Mouse (Mus musculus) liver, embryonic 14.5 days (tissue): ENCODE measurements around the gene Mpl. TPM values are rescaled to one million over a fixed set of nuclear protein-coding genes. Genes with fewer than 3 reads are reported as not detected.
A peak's percentile ranks its signal among the peaks of the same experiment; 100 is the strongest.

ENCODE experiments used
- ATAC-seq: fragments of 200-750 bp; cut with Nextera tagmentation; 2 replicates; pipeline ENCODE4 v1.8.0; 2017; ENCODE audit warnings: moderate number of reproducible peaks, mild to moderate bottlenecking, moderate library complexity; ENCODE audit not compliant: insufficient read depth
- DNase-seq, 3 experiments: peaks; one replicate each; pipeline ENCODE4 v3.0.0-alpha.2; 2012 to 2013; ENCODE audit warnings: low read depth in 3 of 3, low spot score in 3 of 3
- H3K27ac ChIP-seq: fragments of 300-500 bp; sonication (generic); 2 replicates; pipeline ENCODE4 v1.5.1; 2014; ENCODE audit warnings: moderate library complexity, mild to moderate bottlenecking, control low read depth, inconsistent platforms
- H3K27me3 ChIP-seq: fragments of 300-500 bp; sonication (generic); 2 replicates; pipeline ENCODE4 v1.6.1; 2014; ENCODE audit warnings: mild to moderate bottlenecking, low read length, moderate library complexity; ENCODE audit not compliant: control insufficient read depth, insufficient read depth
- H3K36me3 ChIP-seq: fragments of 300-500 bp; sonication (generic); replicated peaks from 2 replicates; pipeline ENCODE4 v1.6.1; 2014; ENCODE audit warnings: low read depth; ENCODE audit not compliant: control insufficient read depth, insufficient read depth
- H3K4me1 ChIP-seq, 2 experiments: fragments of 200-500 bp in 1 of 2; fragments of 300-500 bp in 1 of 2; sonication (generic) in 1 of 2; replicated peaks; 2 replicates each; pipeline ENCODE4 v1.6.1; 2012 to 2014; ENCODE audit warnings: antibody characterized with exemption in 1 of 2, inconsistent platforms in 1 of 2, low read length in 1 of 2; ENCODE audit not compliant: control insufficient read depth in 2 of 2, insufficient read depth in 2 of 2
- H3K4me2 ChIP-seq: fragments of 300-500 bp; sonication (generic); 2 replicates; pipeline ENCODE4 v1.6.1; 2014; ENCODE audit warnings: low read depth, mild to moderate bottlenecking, control low read depth, moderate library complexity
- H3K4me3 ChIP-seq, 2 experiments: fragments of 200-500 bp in 1 of 2; fragments of 300-500 bp in 1 of 2; sonication (generic) in 1 of 2; 2 replicates each; pipeline ENCODE4 v1.5.1; 2012 to 2014; ENCODE audit warnings: low read depth in 2 of 2, low read length in 2 of 2, mild to moderate bottlenecking in 2 of 2, control low read depth in 1 of 2, inconsistent platforms in 1 of 2, moderate library complexity in 1 of 2; ENCODE audit not compliant: insufficient read depth in 1 of 2
- H3K9ac ChIP-seq: fragments of 300-500 bp; sonication (generic); replicated peaks from 2 replicates; pipeline ENCODE4 v1.6.1; 2014; ENCODE audit warnings: mild to moderate bottlenecking, control low read depth, moderate library complexity
- H3K9me3 ChIP-seq: fragments of 300-500 bp; sonication (generic); 2 replicates; pipeline ENCODE4 v1.6.1; 2016; ENCODE audit warnings: low read length, mixed read lengths; ENCODE audit not compliant: control insufficient read depth
- CTCF ChIP-seq: IDR thresholded peaks from 2 replicates; pipeline ENCODE4 v1.5.1; 2016; ENCODE audit warnings: antibody characterized with exemption, low read depth, control low read depth
- EP300 ChIP-seq: IDR thresholded peaks from 2 replicates; pipeline ENCODE4 v1.6.1; 2016; ENCODE audit warnings: antibody characterized with exemption, low read depth
- WGBS: fragments of 180-500 bp; shearing (Covaris S2); extraction: QIAGEN DNeasy Blood & Tissue Kit; methylation state at CpG from one replicate; pipeline ENCODE4 v1.1.7; 2014; ENCODE audit not compliant: insufficient replicate concordance; 5-methylcytosine and 5-hydroxymethylcytosine counted together
- polyA plus RNA-seq, 2 experiments: library from polyadenylated mRNA; depleted of rRNA in 1 of 2; stranded (reverse) in 1 of 2; unstranded in 1 of 2; fragments of >200 nt; fragmentation: Nextera tagmentation in 1 of 2; extraction: Ambion mirVana in 1 of 2; gene quantifications; 2 replicates each; pipeline versions ENCODE4 v1.2.1 to v1.2.3; 2012 to 2014

Gene Mpl
- polyA plus RNA-seq, 2 experiments = 5.6 to 6.3 TPM

- 14% methylated on average over 8 of the region's 8 CpGs for WGBS
- no peaks in the 10 kb centered on the region for H3K27me3 ChIP-seq
- no peaks in the 10 kb centered on the region for H3K36me3 ChIP-seq
- H3K9ac ChIP-seq = no peak within 1 kb of the TSS
- no peak within 1 kb of the TSS for H3K4me2 ChIP-seq
- H3K4me3 ChIP-seq = peak within 1 kb of the TSS in 1 of 2 experiments; percentile 21; a peak in 1 of 4 replicates
- no peak for TF ChIP-seq CTCF
- no peak for TF ChIP-seq EP300
- ATAC-seq (peak; percentile 65), DNase-seq (no peak)
- no peaks in the 10 kb centered on the region for H3K9me3 ChIP-seq
- no peaks in the 10 kb centered on the region for H3K4me1 ChIP-seq
- no peak within 1 kb of the TSS for H3K27ac ChIP-seq
These were observed 32.4 kb upstream of the Mpl start, which contains the start of gene Tie1 for GRCm38 (mm10) chr4:118489717-118490132. Tie1 (minus strand) TSS chr4:118490061.

GRCm38 (mm10) chr4:118476773-118477530 is 19.6 kb upstream of the Mpl start:
- H3K27ac ChIP-seq = no peak overlapping the region
- H3K27me3 ChIP-seq = no peaks in the 10 kb centered on the region
- no peak overlapping the region for H3K9ac ChIP-seq
- H3K4me2 ChIP-seq = no peak overlapping the region
- TF ChIP-seq EP300 = no peak
- no peak for TF ChIP-seq CTCF
- 67% methylated on average over 15 of the region's 15 CpGs for WGBS
- no peaks in the 10 kb centered on the region for H3K36me3 ChIP-seq
- ATAC-seq (no peak), DNase-seq (no peak)
- H3K4me1 ChIP-seq = no peaks in the 10 kb centered on the region
- no peaks in the 10 kb centered on the region for H3K9me3 ChIP-seq
- H3K4me3 ChIP-seq = no peak overlapping the region

GRCm38 (mm10) chr4:118472687-118473086 is 15.4 kb upstream of the Mpl start:
- DNase-seq (no peak), ATAC-seq (no peak)
- Histone ChIP-seq H3K9ac (no peak overlapping the region), H3K27me3 (no peaks in the 10 kb centered on the region), H3K27ac (no peak overlapping the region), H3K4me2 (no peak overlapping the region), H3K9me3 (no peaks in the 10 kb centered on the region), H3K4me3 (no peak overlapping the region), H3K4me1 (no peaks in the 10 kb centered on the region), H3K36me3 (no peaks in the 10 kb centered on the region)
- 71% methylated on average over 11 of the region's 11 CpGs for WGBS
- no peak for TF ChIP-seq CTCF
- no peak for TF ChIP-seq EP300

- Histone ChIP-seq H3K27ac (no peak overlapping the region), H3K9ac (no peak overlapping the region), H3K27me3 (no peaks in the 10 kb centered on the region), H3K4me3 (no peak overlapping the region), H3K4me2 (no peak overlapping the region), H3K36me3 (no peaks in the 10 kb centered on the region), H3K4me1 (no peaks in the 10 kb centered on the region), H3K9me3 (no peaks in the 10 kb centered on the region)
- DNase-seq = no peak
- TF ChIP-seq CTCF = no peak
- TF ChIP-seq EP300 = no peak
- WGBS = 71% methylated on average over 6 of the region's 6 CpGs
- no peak for ATAC-seq
These were observed 14.0 kb upstream of the Mpl start for GRCm38 (mm10) chr4:118471281-118471680.

- ATAC-seq (peak; percentile 52), DNase-seq (no peak)
- H3K36me3 ChIP-seq = no peaks in the 10 kb centered on the region
- H3K9ac ChIP-seq = no peak overlapping the region
- no peak for TF ChIP-seq CTCF
- no peak for TF ChIP-seq EP300
- H3K4me1 ChIP-seq = peaks cover 0 to 4% of the 10 kb centered on the region in 2 experiments; a peak in 2 of 4 replicates
- no peak overlapping the region for H3K4me2 ChIP-seq
- no peaks in the 10 kb centered on the region for H3K9me3 ChIP-seq
- no peak overlapping the region for H3K4me3 ChIP-seq
- no peak overlapping the region for H3K27ac ChIP-seq
- H3K27me3 ChIP-seq = no peaks in the 10 kb centered on the region
- 25% methylated on average over 11 of the region's 11 CpGs for WGBS
These were observed 8.4 kb upstream of the Mpl start for GRCm38 (mm10) chr4:118465697-118466163.
